Mouse (Mus musculus): ENCODE data around the gene Thbs4. TPM values are rescaled to one million over a fixed set of nuclear protein-coding genes. Genes with fewer than 3 reads are reported as not detected.
A peak's percentile ranks its signal among the peaks of the same experiment; 100 is the strongest.

Thbs4 gene
- total RNA-seq, 2 experiments from 2014 or later, result 3.6 to 4.3 TPM

DNA sequence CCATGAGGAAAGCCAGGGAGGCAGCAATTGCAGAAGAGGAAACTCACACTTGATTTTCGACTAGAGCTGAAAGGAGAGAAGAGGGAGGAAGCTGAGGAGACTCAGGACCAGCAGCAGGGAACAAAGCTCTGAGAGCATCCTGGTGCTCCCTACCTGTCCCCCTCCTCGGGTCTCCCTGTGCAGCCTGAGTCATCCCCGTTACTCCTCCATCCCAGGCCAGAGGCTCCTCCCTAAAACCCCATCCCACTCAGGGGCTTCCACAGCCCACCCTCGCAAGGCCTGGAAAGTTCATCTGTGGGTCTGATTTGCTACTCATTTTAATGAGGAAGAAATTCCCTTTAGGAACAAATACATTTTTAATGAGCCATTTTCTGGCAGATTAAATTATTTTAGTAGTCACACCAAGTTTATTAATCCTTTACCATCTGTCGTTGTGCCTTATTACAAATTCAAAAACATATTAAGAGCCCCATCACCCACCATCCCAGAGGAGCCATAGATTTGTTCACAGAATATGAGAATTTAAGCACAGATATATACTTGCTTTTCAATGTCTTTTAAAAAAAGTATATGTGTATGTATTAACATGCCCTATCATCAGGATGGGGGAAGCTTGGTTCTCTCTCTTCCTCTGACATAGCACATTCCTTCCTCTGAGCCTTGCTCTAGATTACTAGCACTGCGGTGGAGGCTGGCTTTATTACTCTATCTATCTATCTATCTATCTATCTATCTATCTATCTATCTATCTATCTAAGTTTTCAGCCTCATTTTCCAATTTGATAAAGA lies 29.0 kb downstream of the Thbs4 start:
- intact Hi-C loops (cut with DNase I), result no loop called here
- no peak for DNase-seq (ENCODE audit: low spot score in 2 of 2)

DNA sequence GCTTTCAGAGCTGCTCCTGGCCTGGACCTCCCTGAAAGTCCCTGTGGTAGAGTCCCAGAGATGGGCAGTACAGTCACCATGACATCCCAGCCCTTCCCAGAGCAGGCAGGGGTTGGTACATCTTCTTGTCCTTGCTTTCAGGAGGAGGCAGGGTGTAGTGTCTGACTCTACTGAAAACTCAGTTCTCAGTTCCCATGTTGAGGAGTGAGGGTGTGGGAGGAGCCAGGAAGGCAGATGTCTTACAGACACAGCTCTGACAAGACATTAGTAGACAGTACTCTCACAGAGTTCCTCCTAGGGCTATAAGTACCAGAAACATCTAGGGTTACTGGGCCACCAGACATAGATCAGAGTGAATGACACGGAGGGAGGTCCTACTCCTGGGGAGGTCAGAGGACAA lies 32.3 kb downstream of the Thbs4 start:
- intact Hi-C loops (cut with DNase I), result no loop called here
- DNase-seq (ENCODE audit: low spot score in 2 of 2), result peak in 1 of 2 experiments; percentile 28

DNA sequence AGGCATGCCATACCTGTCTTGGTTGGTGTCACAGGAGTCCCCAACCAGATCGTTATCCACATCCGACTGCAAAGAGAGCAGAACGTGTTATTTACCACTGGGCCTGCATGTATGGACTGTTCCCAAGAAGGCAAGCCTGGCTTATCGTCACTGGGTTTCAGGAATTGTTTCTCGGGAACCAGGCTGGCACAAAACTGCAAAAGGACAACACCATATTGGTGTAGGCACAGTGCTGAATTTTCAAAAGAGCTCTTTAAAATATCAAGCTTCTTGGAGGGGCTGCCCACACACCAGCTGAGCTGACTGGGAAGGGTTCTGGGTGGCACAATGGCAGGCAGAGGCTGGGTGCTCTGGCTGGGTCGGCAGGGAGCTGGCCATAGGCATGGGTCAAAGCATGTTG lies 34.1 kb downstream of the Thbs4 start:
- peak; percentile 27 to 84 for DNase-seq (ENCODE audit: low spot score in 2 of 2)
- intact Hi-C loops (cut with DNase I), result no loop called here

DNA sequence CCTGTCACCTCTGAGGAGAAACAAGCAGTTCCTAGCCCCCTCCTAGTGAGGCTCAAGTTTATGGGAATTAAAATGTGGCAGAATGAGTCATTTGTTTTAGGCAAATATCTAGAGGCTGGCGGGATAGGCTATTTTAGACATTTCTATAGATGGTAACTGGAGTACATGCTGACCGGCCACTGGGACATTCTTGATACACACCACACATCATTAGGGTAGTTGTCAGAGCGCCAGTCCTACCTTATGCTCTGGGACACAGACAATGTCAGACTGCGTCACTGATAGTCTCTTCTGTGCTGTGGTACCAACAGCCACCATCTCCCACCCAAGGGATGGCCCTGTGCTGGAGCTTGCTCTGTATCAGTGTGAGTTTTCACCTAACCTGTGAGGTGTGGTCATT lies 35.5 kb downstream of the Thbs4 start:
- DNase-seq (ENCODE audit: low spot score in 2 of 2), result peak in 1 of 2 experiments; percentile 45
- intact Hi-C loops (cut with DNase I), result loop anchor here (5.0 to 10.0 kb wide), 4 partner anchors 86 to 646 kb away; partner anchors contain the start of genes Mtx3 and Tent2

DNA sequence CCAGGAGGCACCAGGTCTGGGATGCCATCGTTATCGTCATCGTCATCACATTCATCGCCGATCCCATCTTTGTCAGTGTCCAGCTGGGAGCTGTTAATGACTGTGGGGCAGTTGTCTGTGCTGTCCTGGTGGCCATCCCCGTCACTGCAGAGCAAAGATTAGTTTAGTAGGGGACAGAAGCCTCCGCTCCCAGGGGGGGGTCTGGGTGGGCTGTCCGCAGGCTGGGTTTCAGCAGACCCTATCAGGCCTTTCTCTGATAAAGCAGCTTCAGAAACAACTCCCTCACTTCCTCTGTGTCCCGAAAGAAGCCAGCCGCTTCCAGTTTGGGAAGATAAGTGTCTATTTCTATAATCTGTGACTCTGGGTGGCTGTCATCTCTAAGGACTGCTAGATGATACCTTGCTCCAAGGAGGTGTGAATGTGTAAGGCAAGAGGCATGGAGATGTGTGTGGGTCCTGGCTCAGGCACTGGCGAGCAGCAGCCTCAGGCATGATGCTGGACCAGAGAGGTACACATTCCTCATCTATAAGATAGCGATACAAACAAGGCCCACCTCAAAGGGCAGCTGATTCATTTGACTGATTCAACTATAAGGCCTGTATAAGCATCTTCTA lies 36.5 kb downstream of the Thbs4 start:
- intact Hi-C loops (cut with DNase I), result loop anchor here (5.0 to 10.0 kb wide), 4 partner anchors 87 to 647 kb away; partner anchors contain the start of genes Mtx3 and Tent2

DNA sequence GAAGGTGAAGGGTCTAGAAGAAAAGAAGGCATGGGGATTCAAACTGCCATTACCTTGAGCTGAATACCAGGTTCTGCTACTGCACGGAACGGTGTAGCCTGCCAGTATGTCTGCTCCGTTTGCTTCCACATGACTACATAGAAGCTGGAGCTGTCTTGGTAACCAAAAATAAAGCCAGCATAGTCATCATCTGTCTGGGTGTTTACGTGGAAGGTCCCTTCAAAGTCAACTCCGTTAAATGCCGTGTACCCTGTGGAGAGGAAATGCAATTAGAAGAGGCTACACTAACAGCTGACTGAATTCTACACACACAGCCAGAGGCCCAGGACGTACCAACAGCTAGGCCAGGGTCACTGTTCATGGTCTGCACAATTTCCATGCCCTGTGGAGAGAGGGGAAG lies 39.6 kb downstream of the Thbs4 start:
- DNase-seq (ENCODE audit: low spot score in 2 of 2), result peak in 1 of 2 experiments; percentile 46
- intact Hi-C loops (cut with DNase I), result loop anchor here (5.0 to 10.0 kb wide), 4 partner anchors 90 to 650 kb away; partner anchors contain the start of genes Mtx3 and Tent2

More for the DNA sequence above, 36.5 kb downstream of the Thbs4 start:
- DNase-seq (ENCODE audit: low spot score in 2 of 2), result no peak

DNA sequence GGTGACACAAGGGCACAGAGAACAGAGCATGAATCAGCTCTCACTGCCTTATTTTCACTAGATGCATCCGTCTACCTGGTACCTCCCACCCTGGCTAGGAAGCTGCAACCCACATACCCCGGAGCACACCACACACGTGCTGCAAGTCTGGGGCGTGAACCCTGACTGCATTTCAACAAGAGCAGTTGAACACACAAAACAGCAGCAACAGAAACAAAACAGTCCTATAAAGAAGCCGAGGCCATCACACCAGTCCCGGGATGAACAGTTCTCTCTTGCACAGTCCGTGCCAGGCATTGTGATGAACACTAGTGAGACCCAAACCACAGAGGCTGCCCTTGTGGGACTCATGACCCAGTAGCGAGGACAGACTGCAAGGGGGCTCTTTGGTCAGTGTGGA lies 40.9 kb downstream of the Thbs4 start:
- intact Hi-C loops (cut with DNase I), result loop anchor here (5.0 to 10.0 kb wide), 7 partner anchors 91 to 859 kb away; partner anchors contain the start of genes Mtx3 and Tent2
- no peak for DNase-seq (ENCODE audit: low spot score in 2 of 2)

DNA sequence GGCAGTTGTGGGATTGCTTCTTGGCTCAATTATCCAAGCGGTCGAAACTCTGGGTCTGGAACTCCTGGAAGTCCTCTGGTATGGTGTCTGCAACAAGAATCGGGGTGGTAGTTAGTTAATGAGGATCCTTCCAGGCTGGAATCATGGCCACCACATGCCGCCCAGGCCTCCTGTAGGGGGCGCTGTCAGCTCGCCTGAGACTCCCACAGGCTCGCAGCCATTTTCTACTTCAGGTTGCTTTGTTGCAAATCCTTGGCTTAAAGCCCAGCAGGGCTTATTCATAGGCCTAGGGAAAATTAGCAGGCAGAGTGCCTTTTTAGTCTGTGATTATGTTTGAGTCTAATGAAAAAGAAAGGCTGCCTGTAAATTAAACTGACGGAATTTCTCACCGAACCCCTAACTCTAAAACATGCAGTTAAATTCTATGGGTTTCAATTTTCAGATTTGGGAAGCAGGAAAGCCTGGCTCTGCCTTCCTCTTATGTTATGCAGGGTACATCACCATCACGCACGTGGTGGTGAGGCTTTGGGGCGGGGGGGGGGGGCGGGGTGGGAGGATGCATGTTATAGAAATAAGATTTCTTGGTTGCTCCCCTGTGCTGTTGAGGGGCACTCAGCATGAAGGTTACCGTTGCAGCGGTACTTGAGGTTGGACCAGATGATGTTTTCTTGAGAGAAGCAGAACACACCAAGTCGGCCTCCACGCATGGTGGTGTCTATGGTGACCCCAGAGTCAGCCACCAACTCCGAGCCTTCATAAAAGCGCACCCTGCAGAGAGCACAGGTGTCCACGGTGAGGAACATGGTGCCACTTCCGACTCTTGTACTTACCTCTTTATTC lies 42.7 kb downstream of the Thbs4 start:
- peak; percentile 94 to 98 for DNase-seq (ENCODE audit: low spot score in 2 of 2)
- intact Hi-C loops (cut with DNase I), result loop anchor here (2.0 to 10.0 kb wide), 9 partner anchors 93 to 967 kb away; partner anchors contain the start of genes Mtx3 and Tent2

DNA sequence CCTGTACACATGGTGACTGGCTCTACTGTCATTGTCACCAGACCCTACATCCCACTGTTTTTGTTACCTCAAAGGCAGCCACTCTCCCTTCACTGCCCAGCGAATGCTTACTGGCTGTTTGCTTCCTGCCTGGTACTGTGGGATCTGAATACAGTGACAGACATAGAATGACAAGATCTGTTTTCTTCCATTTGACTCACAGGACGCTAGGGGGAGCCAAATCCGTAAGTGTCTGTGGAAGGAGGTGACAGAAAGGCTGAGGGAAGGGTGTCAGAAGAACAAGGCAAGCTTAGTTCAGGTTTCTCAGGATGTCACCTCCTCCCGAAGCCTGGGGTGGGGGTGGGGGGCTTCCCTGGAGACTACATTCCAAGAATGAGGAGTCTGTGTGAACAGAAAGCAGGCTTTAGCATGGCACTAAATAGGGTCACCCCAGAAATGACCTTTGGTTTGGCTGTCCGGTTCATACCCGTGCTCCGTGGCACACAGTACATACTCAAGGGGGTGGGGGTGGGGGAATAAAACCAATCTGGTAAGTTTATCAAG lies 43.6 kb downstream of the Thbs4 start:
- peak; percentile 81 to 85 for DNase-seq (ENCODE audit: low spot score in 2 of 2)
- intact Hi-C loops (cut with DNase I), result loop anchor here (2.0 to 10.0 kb wide), 9 partner anchors 94 to 968 kb away; partner anchors contain the start of genes Mtx3 and Tent2

DNA sequence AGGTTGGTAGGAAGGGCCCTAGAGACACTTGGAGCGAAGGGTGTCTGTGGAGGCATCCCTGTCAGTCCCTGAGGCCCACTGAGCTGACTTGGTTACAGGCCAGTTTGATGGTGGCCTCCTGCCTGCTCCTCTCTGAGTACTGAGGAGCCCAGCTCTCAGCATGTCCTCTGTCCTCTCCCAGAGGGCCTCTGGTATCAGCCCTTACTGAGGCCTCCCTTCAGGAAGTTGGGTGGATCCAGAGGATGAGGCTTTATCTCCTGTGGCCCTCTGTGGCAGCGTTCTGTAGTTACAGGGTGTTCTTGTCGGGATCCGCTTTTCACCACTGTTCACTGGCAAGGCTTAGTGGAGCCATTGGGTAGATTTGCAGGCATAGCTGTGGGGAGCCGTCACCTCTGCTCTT lies 51.3 kb downstream of the Thbs4 start:
- intact Hi-C loops (cut with DNase I), result loop anchor here (5.0 kb wide), 1 partner anchor 386 kb away; the partner anchor contains the start of gene Msh3
- DNase-seq (ENCODE audit: low spot score in 2 of 2), result no peak

DNA sequence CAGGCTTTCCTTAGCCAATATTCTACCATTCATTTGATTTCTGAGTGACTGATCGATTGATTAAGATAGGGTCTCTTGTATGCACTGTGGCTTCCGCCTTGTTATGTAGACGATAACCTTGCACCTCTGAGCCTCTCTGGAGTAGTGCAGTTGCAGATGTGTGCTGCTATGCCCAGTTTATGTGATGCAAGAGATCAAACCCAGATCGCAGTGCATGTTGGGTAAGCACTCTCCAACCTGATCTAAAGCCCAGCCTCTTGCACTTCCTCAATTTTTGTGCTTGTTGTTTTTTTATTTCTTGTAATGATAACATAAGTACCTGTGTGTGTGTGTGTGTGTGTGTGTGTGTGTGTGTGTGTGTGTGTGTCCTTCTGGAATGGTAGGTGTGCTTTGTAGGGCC lies 51.7 kb downstream of the Thbs4 start:
- DNase-seq (ENCODE audit: low spot score in 2 of 2), result no peak
- intact Hi-C loops (cut with DNase I), result loop anchor here (5.0 kb wide), 1 partner anchor 386 kb away; the partner anchor contains the start of gene Msh3

DNA sequence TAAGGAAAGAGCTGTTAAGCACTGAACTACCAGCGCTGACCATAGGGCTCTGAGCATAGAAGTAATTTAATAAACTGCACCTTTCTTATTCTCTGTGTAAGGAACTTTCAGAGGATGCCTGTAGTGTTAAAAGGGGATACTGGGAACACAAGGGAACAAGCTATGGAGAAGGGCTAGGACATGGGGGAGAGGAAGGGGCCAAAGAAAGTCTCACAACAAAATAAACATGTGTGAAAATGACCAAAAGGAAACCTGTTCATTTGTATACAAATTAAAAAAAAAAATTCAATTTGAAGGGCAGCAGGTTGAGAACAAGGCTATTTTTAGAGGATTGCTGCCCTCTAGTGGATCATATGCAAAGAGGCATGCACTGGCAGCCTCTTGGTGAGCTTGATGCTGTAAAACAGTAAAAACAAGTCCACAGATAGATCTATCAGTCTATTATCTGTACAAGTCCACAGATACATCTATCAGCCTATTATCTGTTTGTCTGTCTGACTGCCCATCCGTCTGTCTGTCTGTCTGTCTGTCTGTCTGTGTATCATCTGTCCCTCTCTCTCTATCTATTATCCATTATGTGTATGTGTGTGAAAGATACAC lies 53.8 kb downstream of the Thbs4 start:
- peak; percentile 47 to 66 for DNase-seq (ENCODE audit: low spot score in 2 of 2)
- intact Hi-C loops (cut with DNase I), result loop anchor here (1.0 to 5.0 kb wide), 2 partner anchors 160 to 383 kb away; partner anchors contain the start of gene Msh3

DNA sequence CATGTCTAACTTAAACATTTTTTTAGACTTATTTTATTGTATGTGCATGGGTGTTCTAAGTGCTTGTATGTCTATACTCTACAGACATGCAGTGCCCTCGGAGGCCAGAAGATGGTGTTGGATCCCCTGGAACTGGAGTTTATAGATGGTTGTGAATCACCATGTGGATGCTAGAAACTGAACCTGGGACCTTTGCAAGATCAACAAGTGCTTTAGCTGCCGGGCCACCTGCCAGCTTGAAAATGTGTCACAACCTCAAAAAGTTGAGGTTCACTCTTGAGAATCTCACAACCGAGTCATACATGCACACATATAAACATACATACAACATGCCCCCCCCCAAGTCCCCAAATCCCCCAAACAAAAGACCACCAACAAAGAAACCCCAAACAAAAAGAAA lies 54.8 kb downstream of the Thbs4 start:
- intact Hi-C loops (cut with DNase I), result loop anchor here (1.0 to 5.0 kb wide), 3 partner anchors 160 to 383 kb away; partner anchors contain the start of genes Msh3 and Zfyve16
- no peak for DNase-seq (ENCODE audit: low spot score in 2 of 2)

DNA sequence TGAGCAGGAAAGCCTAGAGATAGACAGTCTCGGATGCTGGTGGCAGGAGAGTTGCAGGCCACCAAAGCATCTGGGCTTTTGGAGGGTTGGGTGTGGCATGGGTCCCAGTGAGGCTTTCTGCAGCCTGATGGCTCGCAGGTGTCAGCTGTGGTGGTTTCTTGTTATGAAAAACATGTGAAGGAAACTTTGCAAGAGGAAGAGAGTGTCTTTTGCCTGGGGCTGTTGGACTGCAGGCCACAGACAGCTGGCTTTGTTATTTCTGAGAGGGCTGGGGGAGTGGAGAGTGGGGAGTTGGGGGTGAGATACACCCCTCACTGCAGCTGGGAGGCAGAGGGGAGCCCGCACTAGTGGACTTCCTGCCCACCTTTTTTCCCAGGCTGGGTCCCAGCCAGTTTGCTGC lies 55.8 kb downstream of the Thbs4 start:
- intact Hi-C loops (cut with DNase I), result loop anchor here (2.0 kb wide), 1 partner anchor 208 kb away; the partner anchor contains the start of gene Zfyve16
- DNase-seq (ENCODE audit: low spot score in 2 of 2), result no peak

DNA sequence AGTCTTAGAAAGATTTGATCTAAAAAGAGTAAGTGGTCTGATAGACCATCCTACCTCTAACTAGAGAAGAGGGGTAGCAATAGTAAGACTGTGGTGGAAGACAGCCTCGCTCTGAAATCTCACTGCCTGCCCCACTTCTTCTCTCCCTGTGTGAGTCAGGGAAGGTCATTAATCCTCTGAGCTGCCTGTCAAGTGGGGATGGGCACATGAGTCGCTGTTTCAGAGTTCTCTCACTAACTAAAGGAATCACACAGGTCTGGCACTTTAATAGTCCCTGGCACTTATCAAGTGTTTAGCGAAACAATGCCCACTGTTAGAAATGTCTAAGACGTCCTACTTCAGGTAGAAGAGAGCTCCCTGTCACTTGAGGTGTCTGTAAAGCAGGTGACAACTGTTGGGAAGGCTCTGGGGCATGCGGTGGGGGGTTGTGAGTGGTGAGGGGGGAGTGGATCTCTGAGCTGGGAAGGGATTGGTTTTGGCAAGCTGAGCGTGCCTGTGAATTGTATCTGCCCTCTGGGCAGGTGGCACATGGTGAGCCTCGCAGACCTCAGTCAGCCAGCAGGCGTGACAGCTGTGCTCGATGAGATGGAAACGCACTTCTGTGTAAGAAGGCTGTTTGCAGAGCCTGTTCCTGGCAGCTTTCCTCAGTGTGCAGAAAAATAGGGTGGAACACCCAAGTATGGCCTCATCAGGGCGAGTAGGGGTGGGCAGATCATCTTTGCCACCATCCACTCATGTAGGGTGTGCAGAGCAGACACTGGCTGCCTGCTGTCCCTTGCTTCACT lies 57.9 kb downstream of the Thbs4 start:
- peak; percentile 35 to 42 for DNase-seq (ENCODE audit: low spot score in 2 of 2)
- intact Hi-C loops (cut with DNase I), result no loop called here

DNA sequence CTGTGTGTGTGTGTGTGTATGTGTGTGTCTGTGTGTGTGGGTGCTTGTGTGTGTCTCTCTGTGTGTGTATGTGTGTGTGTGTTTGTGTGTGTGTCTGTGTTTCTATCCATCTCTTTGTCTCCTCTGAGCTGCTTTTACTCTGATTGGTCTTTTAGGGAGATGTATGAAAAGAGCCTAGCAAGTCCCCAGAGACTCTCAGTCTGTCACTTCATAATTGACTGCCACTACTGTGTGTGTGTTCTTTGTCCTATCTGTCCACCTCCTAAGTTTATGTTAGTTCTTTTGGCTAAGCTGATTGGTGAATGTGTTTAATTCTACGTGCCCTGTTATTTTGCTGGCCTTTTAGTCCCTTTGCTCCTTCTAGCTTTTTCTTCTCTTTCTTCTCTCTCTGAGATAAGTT lies 58.9 kb downstream of the Thbs4 start:
- intact Hi-C loops (cut with DNase I), result no loop called here
- no peak for DNase-seq (ENCODE audit: low spot score in 2 of 2)

DNA sequence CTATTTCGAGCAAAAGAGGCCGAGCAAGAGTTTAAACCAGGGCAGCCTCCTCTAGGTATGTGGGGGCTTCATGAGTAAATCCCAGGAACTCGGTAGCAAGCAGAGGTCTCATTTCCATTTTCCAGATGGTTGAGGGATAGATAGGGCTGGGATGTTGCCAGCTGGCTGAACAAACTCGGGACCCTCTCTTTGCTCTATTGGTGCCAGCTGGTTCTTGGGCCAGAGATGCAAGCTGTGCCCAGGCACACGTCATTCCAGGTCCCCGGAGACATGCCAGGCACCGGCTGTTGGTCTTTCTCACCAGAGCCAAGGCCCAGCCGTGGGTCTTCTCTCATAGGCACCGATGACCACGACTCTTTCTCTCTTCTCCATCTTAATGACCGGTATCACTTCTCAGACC lies 60.9 kb downstream of the Thbs4 start:
- intact Hi-C loops (cut with DNase I), result no loop called here
- DNase-seq (ENCODE audit: low spot score in 2 of 2), result no peak

DNA sequence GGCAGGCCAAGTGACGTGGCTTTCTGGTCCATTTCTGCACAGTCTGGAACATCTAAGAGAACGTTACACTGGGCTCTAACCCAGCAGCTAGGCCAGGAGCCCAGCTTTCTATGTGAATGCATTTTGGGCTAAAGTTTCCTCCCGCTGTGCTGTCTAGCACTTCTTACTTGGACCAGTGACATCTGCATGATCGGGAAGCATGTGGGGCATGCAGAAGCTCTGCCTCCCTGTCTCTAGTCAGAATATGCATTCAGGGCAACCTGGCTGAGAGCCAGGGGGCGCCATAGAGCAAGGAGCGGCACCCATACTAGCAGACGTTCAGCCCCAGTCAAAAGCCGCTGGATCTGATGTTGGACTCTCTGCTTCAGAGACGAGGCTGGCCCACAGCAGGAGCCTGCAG lies 61.4 kb downstream of the Thbs4 start:
- intact Hi-C loops (cut with DNase I), result no loop called here
- peak in 1 of 2 experiments; percentile 43 for DNase-seq (ENCODE audit: low spot score in 2 of 2)

Measured in left cerebral cortex, postnatal 25 days (tissue).